In the genomic region with DNA sequence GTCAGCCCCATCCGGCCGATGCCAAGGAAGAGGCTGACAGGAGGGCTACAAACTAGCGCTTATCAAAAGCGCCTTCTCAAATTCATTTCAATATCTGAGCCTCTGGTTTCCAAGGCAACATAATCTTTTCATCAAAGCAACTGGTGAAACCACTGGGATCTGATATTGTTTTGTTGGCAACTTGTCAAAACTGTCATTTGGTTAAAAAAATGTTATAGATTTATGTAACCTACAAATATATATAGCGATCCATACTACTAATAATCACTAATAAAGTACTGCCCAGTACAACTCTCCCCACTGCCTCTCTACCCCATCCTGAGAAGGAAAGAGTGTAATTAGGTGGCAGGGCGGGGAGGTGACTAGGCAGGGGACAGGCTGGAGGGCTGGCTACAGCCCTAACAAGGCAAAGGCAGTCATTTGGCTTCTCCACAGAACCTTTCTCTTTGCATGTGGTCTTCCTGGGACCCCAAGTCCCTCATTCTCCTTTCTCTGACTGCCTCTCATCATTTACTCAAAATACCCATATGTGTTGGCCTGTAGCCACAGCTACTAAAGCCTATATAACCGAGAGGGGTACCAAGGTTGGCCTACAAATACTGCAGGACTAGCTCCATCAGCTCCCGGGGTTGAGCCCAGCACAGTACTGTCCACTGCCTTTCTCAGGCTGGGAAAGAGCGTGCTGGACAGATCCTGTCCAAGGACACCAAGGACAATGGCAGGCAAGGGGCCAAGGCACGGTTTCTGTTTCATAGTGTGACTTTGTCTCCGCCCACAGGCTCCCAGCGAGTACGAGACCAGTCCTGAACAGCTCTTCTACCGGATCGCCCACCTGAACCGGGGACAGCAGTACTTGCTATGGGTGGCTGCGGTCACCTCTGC, we compare ENCODE assay signal across 10 mouse cellular contexts.
DNase-seq lines count a peak whose midpoint lies in the region; ATAC-seq lines count a peak whose summit lies in the region.
"Had no signal": no experiment of that assay in that cellular context is flagged by ENCODE, and none has a peak within 500 bp of the region (broad histone marks: within the 10 kb centered on the region; RNA-seq: fewer than 3 reads in every experiment).

No protein-coding gene starts in this region.

- H3K4me1 ChIP-seq in kidney, embryonic 14.5 days (ENCODE audit: control insufficient read depth, insufficient read depth, low read length): no peaks in the 10 kb centered on the region
- H3K4me1 ChIP-seq in limb, embryonic 15.5 days: peaks cover 11% of the 10 kb centered on the region

- no peaks in the 10 kb centered on the region for H3K36me3 ChIP-seq in kidney, embryonic 14.5 days (ENCODE audit: control insufficient read depth, insufficient read depth, low read length)
- no peaks in the 10 kb centered on the region for H3K36me3 ChIP-seq in limb, embryonic 15.5 days
- H3K36me3 ChIP-seq: liver, embryonic 15.5 days had no signal

- H3K27ac ChIP-seq in kidney, embryonic 14.5 days (ENCODE audit: low read depth, low read length): no peak overlapping the region
- H3K27ac ChIP-seq in limb, embryonic 15.5 days: no peak overlapping the region
- H3K27ac ChIP-seq: liver, embryonic 15.5 days had no signal

- H3K9ac ChIP-seq in kidney, embryonic 14.5 days (ENCODE audit: low read depth, low read length): no peak overlapping the region
- H3K9ac ChIP-seq in limb, embryonic 15.5 days: no peak overlapping the region
- H3K9ac ChIP-seq: liver, embryonic 15.5 days had no signal

- H3K9me3 ChIP-seq in kidney, embryonic 14.5 days (ENCODE audit: control insufficient read depth, low read length): no peaks in the 10 kb centered on the region
- no peaks in the 10 kb centered on the region for H3K9me3 ChIP-seq in limb, embryonic 15.5 days
- H3K9me3 ChIP-seq: liver, embryonic 15.5 days had no signal

- peak; percentile 54 for DNase-seq in kidney, postnatal 14 days
- peak; percentile 75 for DNase-seq in brain, adult 2 months (ENCODE audit: low read depth, low spot score)
- peak; percentile 56 to 84 for DNase-seq in gastrocnemius, postnatal 4 days (ENCODE audit: low spot score in 2 of 2)
- DNase-seq in testis, postnatal 10 days (ENCODE audit: low spot score): peak; percentile 91
- no peak for DNase-seq in urinary bladder, postnatal 10 days (ENCODE audit: low spot score)
- no peak for DNase-seq in natural killer cell, adult 2 months (ENCODE audit: low spot score in 2 of 2)

- ATAC-seq in kidney, embryonic 14.5 days (ENCODE audit: low FRiP score, low TSS enrichment): no peak
- ATAC-seq in limb, embryonic 15.5 days (ENCODE audit: insufficient number of reproducible peaks, low FRiP score, low TSS enrichment, low read depth): 0 out of 2 replicates have a peak, but pooled peaks have one; percentile 21

- 70% methylated on average over 17 of the region's 17 CpGs for WGBS in kidney, embryonic 14.5 days
- WGBS in limb, embryonic 15.5 days: 55% methylated on average over 17 of the region's 17 CpGs

- H3K4me2 ChIP-seq in kidney, embryonic 14.5 days (replicated peaks; ENCODE audit: low read depth, low read length): no peak overlapping the region
- no peak overlapping the region for H3K4me2 ChIP-seq in limb, embryonic 15.5 days
- H3K4me2 ChIP-seq: liver, embryonic 15.5 days had no signal

- H3K4me3 ChIP-seq in kidney, embryonic 14.5 days (ENCODE audit: low read length): no peak overlapping the region
- no peak overlapping the region for H3K4me3 ChIP-seq in limb, embryonic 15.5 days
- H3K4me3 ChIP-seq: erythroblast, embryonic 14.5 days; liver, embryonic 15.5 days had no signal

- no peaks in the 10 kb centered on the region for H3K27me3 ChIP-seq in kidney, embryonic 14.5 days (ENCODE audit: control insufficient read depth, insufficient read depth, low read length)
- peaks cover 3% of the 10 kb centered on the region; the same call in 1 of the 2 replicates for H3K27me3 ChIP-seq in limb, embryonic 15.5 days

Comparison
In these comparisons a context has a peak if more than half of its experiments do, and no peak if none do; other contexts are left out.
1. DNase-seq: peak in kidney, postnatal 14 days (single experiment), brain, adult 2 months (single experiment), gastrocnemius, postnatal 4 days (2 of 2) and testis, postnatal 10 days (single experiment); none in urinary bladder, postnatal 10 days (single experiment) and natural killer cell, adult 2 months (0 of 2).